Mouse (Mus musculus): ENCODE measurements around the gene Stx5a.

GRCm38 (mm10) chr19:8736160-8736467 is 5.1 kb upstream of the Stx5a start:
- TF ChIP-seq POLR2A (IDR thresholded peaks at IDR 0.05; ENCODE audit: insufficient read length, low read depth) = no peak
- no peak for TF ChIP-seq POLR2AphosphoS2 (IDR thresholded peaks at IDR 0.05; ENCODE audit: insufficient read length, low read depth)
